Mouse (Mus musculus) MEL (cell line): ENCODE results near the gene Tmod1.

Experiments used
- CHD1 ChIP-seq: IDR thresholded peaks from 2 replicates; pipeline ENCODE4 v1.6.1; 2012; ENCODE audit warnings: low read depth, mild to moderate bottlenecking, inconsistent platforms, low read length, improper control_type of control experiment
- CTCF ChIP-seq, 3 experiments: IDR thresholded peaks in 2 of 3; conservative IDR thresholded peaks in 1 of 3; 2 replicates each; pipeline ENCODE4 v1.5.1; 2011 to 2012; ENCODE audit warnings: low read length in 3 of 3, low read depth in 2 of 3, mild to moderate bottlenecking in 2 of 3, improper control_type of control experiment in 1 of 3, inconsistent platforms in 1 of 3, mixed read lengths in 1 of 3, moderate library complexity in 1 of 3; ENCODE audit not compliant: control insufficient read depth in 1 of 3, insufficient read depth in 1 of 3, poor library complexity in 1 of 3, severe bottlenecking in 1 of 3
- EP300 ChIP-seq, 2 experiments: IDR thresholded peaks; 2 replicates each; pipeline ENCODE4 v1.6.1; 2011; ENCODE audit warnings: improper control_type of control experiment in 2 of 2, low read length in 2 of 2, low read depth in 1 of 2, mild to moderate bottlenecking in 1 of 2
- GATA1 ChIP-seq: IDR thresholded peaks from 2 replicates; pipeline ENCODE4 v1.6.1; 2011; ENCODE audit warnings: low read depth, low read length, improper control_type of control experiment
- MEF2A ChIP-seq: IDR thresholded peaks from 2 replicates; pipeline ENCODE4 v1.6.1; 2014; ENCODE audit warnings: low read depth, mild to moderate bottlenecking, inconsistent platforms, low read length, improper control_type of control experiment; ENCODE audit not compliant: poor library complexity, insufficient replicate concordance, severe bottlenecking; ENCODE audit errors: extremely low read depth
- POLR2A ChIP-seq, 2 experiments: IDR thresholded peaks; 2 replicates each; pipeline ENCODE4 v1.6.1; 2011 to 2012; ENCODE audit warnings: low read length in 2 of 2, mild to moderate bottlenecking in 2 of 2, control low read depth in 1 of 2, improper control_type of control experiment in 1 of 2, low read depth in 1 of 2, moderate library complexity in 1 of 2; ENCODE audit not compliant: control insufficient read depth in 1 of 2, insufficient read depth in 1 of 2, poor library complexity in 1 of 2
- ZC3H11A ChIP-seq: IDR thresholded peaks from 2 replicates; pipeline ENCODE4 v1.6.1; 2012; ENCODE audit warnings: low read depth, mild to moderate bottlenecking, inconsistent platforms, low read length, improper control_type of control experiment

DNA sequence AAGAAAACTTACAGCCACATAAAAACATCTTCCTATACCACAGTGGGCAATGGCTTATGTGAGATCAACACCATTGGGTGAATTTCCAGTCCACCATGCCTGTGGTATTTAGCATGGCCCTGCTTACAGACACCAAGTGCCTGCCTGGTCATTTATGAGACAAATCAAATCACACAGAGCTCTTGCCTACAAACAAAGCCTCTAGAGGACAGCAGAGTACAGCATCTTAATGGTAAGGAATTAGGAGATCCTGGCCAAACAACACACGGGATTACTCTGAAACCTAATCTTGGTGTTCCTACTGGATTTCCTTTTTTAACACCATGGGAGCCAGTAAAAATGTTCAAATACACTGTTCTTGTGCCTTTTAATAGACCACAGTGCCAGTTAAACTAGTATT lies 76.6 kb downstream of the Tmod1 start:
- TF ChIP-seq POLR2A (IDR thresholded peaks at IDR 0.05; ENCODE audit: control insufficient read depth in 1 of 2, insufficient read depth in 1 of 2, low read depth in 1 of 2, low read length in 2 of 2, poor library complexity in 1 of 2) (no peak), CHD1 (no peak), CTCF (IDR thresholded peaks at IDR 0.05 in 2 of 3, conservative IDR thresholded peaks at IDR 0.05 in 1 of 3; ENCODE audit: control insufficient read depth in 1 of 3, insufficient read depth in 1 of 3, low read depth in 2 of 3, low read length in 3 of 3, poor library complexity in 1 of 3, severe bottlenecking in 1 of 3) (no peak), EP300 (IDR thresholded peaks at IDR 0.05; ENCODE audit: low read depth in 1 of 2, low read length in 2 of 2) (no peak), ZC3H11A (no peak), GATA1 (no peak), MEF2A (no peak)
